Mouse (Mus musculus) CH12.LX (cell line): Measurements from ENCODE around the gene Prkg1.

ENCODE experiments used
- CTCF ChIP-seq, 2 experiments: IDR thresholded peaks in 1 of 2; conservative IDR thresholded peaks in 1 of 2; 2 replicates each; pipeline ENCODE4 v1.5.1; 2011 to 2012; ENCODE audit warnings: low read depth in 2 of 2, low read length in 2 of 2, improper control_type of control experiment in 1 of 2, inconsistent platforms in 1 of 2, mild to moderate bottlenecking in 1 of 2, moderate library complexity in 1 of 2
- EP300 ChIP-seq: IDR thresholded peaks from 2 replicates; pipeline ENCODE4 v1.6.1; 2011; ENCODE audit warnings: low read length, improper control_type of control experiment
- MEF2A ChIP-seq: IDR thresholded peaks from 2 replicates; pipeline ENCODE4 v1.6.1; 2014; ENCODE audit warnings: low read depth, mild to moderate bottlenecking, inconsistent platforms, low read length, improper control_type of control experiment, borderline replicate concordance
- POLR2A ChIP-seq: IDR thresholded peaks from 2 replicates; pipeline ENCODE4 v1.6.1; 2011; ENCODE audit warnings: low read depth, mild to moderate bottlenecking, improper control_type of control experiment, low read length
- ZNF384 ChIP-seq: IDR thresholded peaks from 2 replicates; pipeline ENCODE4 v1.6.1; 2012; ENCODE audit warnings: low read depth, low read length, improper control_type of control experiment, inconsistent platforms

GRCm38 (mm10) chr19:31656256-31656655 is 108.6 kb downstream of the Prkg1 start:
- TF ChIP-seq ZNF384 (no peak), EP300 (no peak), POLR2A (no peak), CTCF (conservative IDR thresholded peaks at IDR 0.05 in 1 of 2, IDR thresholded peaks at IDR 0.05 in 1 of 2; ENCODE audit: low read depth in 2 of 2, low read length in 2 of 2) (no peak), MEF2A (no peak)
